Mouse (Mus musculus): ENCODE measurements around the gene Zfyve27. TPM values are rescaled to one million over a fixed set of nuclear protein-coding genes. Genes with fewer than 3 reads are reported as not detected.
A peak's percentile ranks its signal among the peaks of the same experiment; 100 is the strongest.

The Zfyve27 gene
- polyA plus RNA-seq, 1 experiment from 2014 or later, result 14.1 TPM

- Histone ChIP-seq H3K27me3 (ENCODE audit: control insufficient read depth, insufficient read depth, low read length) (no peaks in the 10 kb centered on the region), H3K9me3 (ENCODE audit: control insufficient read depth, low read length) (no peaks in the 10 kb centered on the region), H3K4me1 (replicated peaks; ENCODE audit: control insufficient read depth, insufficient read depth) (peaks cover 12% of the 10 kb centered on the region), H3K4me3 (ENCODE audit: low read depth, low read length) (peak overlapping the region; percentile 73), H3K4me2 (replicated peaks; ENCODE audit: low read depth) (peak overlapping the region; percentile 92), H3K36me3 (ENCODE audit: control insufficient read depth, insufficient read depth, low read length) (no peaks in the 10 kb centered on the region), H3K9ac (ENCODE audit: low read length) (peak overlapping the region; percentile 94), H3K27ac (replicated peaks) (peak overlapping the region; percentile 96)
- DNase-seq (ENCODE audit: low spot score), result peak; percentile 67
- TF ChIP-seq EP300 (optimal IDR thresholded peaks at IDR 0.05) (no peak), CTCF (IDR thresholded peaks at IDR 0.05; ENCODE audit: low read depth) (no peak)
- WGBS, result under 1% methylated on average over 62 of the region's 63 CpGs
- peak; percentile 8 for ATAC-seq (ENCODE audit: low FRiP score, low TSS enrichment)
Observed at GRCm38 (mm10) chr19:42147769-42148568, 15.8 kb upstream of the Zfyve27 start.

DNA sequence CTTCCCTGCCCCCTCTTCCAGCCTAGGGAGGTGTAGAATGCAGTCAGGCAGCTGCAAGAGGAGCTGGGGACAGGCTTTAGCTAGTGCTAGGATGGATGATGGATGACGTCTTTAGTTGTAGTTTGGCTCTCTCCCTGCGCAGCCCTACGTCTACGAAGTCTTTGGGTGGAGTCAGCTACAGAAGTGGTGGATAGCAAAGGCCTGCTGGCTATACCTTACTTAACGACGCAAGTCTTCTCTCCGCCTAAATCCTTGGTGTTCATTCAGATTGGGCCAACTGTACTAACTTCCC is 15.2 kb upstream of the Zfyve27 start:
- Histone ChIP-seq H3K27me3 (ENCODE audit: control insufficient read depth, insufficient read depth, low read length) (no peaks in the 10 kb centered on the region), H3K4me2 (replicated peaks; ENCODE audit: low read depth) (peak overlapping the region; percentile 92), H3K4me3 (ENCODE audit: low read depth, low read length) (peak overlapping the region; percentile 73), H3K36me3 (ENCODE audit: control insufficient read depth, insufficient read depth, low read length) (no peaks in the 10 kb centered on the region), H3K9me3 (ENCODE audit: control insufficient read depth, low read length) (no peaks in the 10 kb centered on the region), H3K9ac (ENCODE audit: low read length) (peak overlapping the region; percentile 94), H3K27ac (replicated peaks) (peak overlapping the region; percentile 96), H3K4me1 (replicated peaks; ENCODE audit: control insufficient read depth, insufficient read depth) (peaks cover 12% of the 10 kb centered on the region)
- 9% methylated on average over 7 of the region's 7 CpGs for WGBS
- ATAC-seq (ENCODE audit: low FRiP score, low TSS enrichment) (peak; percentile 61; the same call in 1 of the 2 replicates), DNase-seq (ENCODE audit: low spot score) (no peak)
- TF ChIP-seq EP300 (optimal IDR thresholded peaks at IDR 0.05) (no peak), CTCF (IDR thresholded peaks at IDR 0.05; ENCODE audit: low read depth) (no peak)

DNA sequence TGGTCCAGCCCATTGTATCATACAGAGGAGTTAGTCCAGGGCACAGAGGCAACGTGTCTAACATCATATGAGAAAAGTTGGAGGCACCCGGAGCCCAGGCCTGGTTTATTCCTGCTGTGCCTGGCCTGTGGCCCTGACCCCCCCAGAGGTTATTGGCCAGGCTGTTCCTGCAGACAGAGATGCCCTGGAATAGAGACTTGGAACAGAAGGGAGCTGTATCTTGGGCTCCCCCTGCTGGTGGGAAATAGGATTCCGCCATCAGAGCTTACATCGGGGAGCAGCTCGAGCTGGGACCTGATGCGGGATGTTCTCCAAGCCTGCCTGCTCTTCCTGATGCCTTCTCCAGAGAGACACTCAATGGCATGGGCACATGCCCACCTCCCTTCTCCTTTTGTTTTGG is 11.8 kb upstream of the Zfyve27 start:
- H3K9me3 ChIP-seq (ENCODE audit: control insufficient read depth, low read length), result no peaks in the 10 kb centered on the region
- no peak overlapping the region for H3K4me3 ChIP-seq (ENCODE audit: low read depth, low read length)
- no peaks in the 10 kb centered on the region for H3K27me3 ChIP-seq (ENCODE audit: control insufficient read depth, insufficient read depth, low read length)
- no peak overlapping the region for H3K4me2 ChIP-seq (replicated peaks; ENCODE audit: low read depth)
- WGBS, result 3% methylated on average over 6 of the region's 6 CpGs
- ATAC-seq (ENCODE audit: low FRiP score, low TSS enrichment) (peak; percentile 61), DNase-seq (ENCODE audit: low spot score) (peak; percentile 88)
- peak overlapping the region; percentile 65 for H3K27ac ChIP-seq (replicated peaks)
- H3K9ac ChIP-seq (ENCODE audit: low read length), result no peak overlapping the region
- H3K4me1 ChIP-seq (replicated peaks; ENCODE audit: control insufficient read depth, insufficient read depth), result peaks cover 6% of the 10 kb centered on the region
- TF ChIP-seq CTCF (IDR thresholded peaks at IDR 0.05; ENCODE audit: low read depth) (peak; percentile 92), EP300 (optimal IDR thresholded peaks at IDR 0.05) (no peak)
- no peaks in the 10 kb centered on the region for H3K36me3 ChIP-seq (ENCODE audit: control insufficient read depth, insufficient read depth, low read length)

- no peaks in the 10 kb centered on the region for H3K36me3 ChIP-seq (ENCODE audit: control insufficient read depth, insufficient read depth, low read length)
- peak overlapping the region; percentile 18; the same call in 1 of the 2 replicates for H3K27ac ChIP-seq (replicated peaks)
- TF ChIP-seq CTCF (IDR thresholded peaks at IDR 0.05; ENCODE audit: low read depth), result no peak
- no peak for TF ChIP-seq EP300 (optimal IDR thresholded peaks at IDR 0.05)
- H3K9me3 ChIP-seq (ENCODE audit: control insufficient read depth, low read length), result no peaks in the 10 kb centered on the region
- ATAC-seq (ENCODE audit: low FRiP score, low TSS enrichment) (no peak), DNase-seq (ENCODE audit: low spot score) (no peak)
- 51% methylated on average over 11 of the region's 12 CpGs for WGBS
- no peak overlapping the region for H3K4me3 ChIP-seq (ENCODE audit: low read depth, low read length)
- no peaks in the 10 kb centered on the region for H3K27me3 ChIP-seq (ENCODE audit: control insufficient read depth, insufficient read depth, low read length)
- no peaks in the 10 kb centered on the region for H3K4me1 ChIP-seq (replicated peaks; ENCODE audit: control insufficient read depth, insufficient read depth)
- H3K4me2 ChIP-seq (replicated peaks; ENCODE audit: low read depth), result no peak overlapping the region
- H3K9ac ChIP-seq (ENCODE audit: low read length), result no peak overlapping the region
Observed at GRCm38 (mm10) chr19:42157493-42158237, 6.1 kb upstream of the Zfyve27 start.

DNA sequence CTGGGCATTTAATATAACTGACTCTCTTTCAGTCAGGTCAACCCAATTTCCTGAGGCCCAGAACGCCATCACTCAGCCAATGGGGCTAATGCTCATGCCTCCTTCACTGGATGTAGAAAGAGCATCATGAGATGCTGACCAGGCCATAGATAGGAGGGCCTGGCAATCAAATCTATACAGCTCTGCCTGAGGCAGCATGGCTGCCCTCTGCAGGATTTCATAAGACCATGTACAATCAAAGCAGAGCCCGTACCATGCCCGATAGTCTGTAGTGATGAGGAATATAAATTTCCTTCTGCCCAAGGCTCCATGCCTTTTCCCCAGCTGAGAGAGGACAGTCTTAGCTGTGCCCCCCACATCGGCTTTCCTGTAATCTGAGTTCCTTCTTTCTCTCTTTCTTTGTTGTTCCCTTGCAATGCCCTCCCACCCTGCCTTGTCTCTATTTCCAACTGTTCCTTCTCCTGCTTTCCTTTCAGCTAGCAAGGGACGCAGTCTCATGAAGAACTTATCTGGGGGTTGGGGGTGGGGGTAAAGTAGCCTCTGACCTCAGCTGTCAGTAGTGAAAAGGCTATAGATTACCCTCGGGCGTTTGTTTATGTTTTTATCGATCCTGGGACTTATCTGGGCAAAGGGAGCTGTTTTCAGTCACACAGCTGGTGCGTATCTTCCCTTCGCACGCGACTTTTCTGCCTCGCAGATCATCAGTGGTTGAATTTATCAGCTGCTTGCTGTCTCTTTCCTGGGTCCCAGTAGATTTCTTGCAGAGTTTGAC is 5.3 kb upstream of the Zfyve27 start:
- Histone ChIP-seq H3K4me1 (replicated peaks; ENCODE audit: control insufficient read depth, insufficient read depth) (no peaks in the 10 kb centered on the region), H3K36me3 (ENCODE audit: control insufficient read depth, insufficient read depth, low read length) (no peaks in the 10 kb centered on the region), H3K4me2 (replicated peaks; ENCODE audit: low read depth) (peak overlapping the region; percentile 20; the same call in 1 of the 2 replicates), H3K9me3 (ENCODE audit: control insufficient read depth, low read length) (no peaks in the 10 kb centered on the region), H3K27me3 (ENCODE audit: control insufficient read depth, insufficient read depth, low read length) (no peaks in the 10 kb centered on the region), H3K4me3 (ENCODE audit: low read depth, low read length) (no peak overlapping the region), H3K9ac (ENCODE audit: low read length) (no peak overlapping the region), H3K27ac (replicated peaks) (no peak overlapping the region)
- WGBS, result 22% methylated on average over 13 of the region's 13 CpGs
- no peak for TF ChIP-seq EP300 (optimal IDR thresholded peaks at IDR 0.05)
- TF ChIP-seq CTCF (IDR thresholded peaks at IDR 0.05; ENCODE audit: low read depth), result peak; percentile 49
- DNase-seq (ENCODE audit: low spot score), result no peak
- no peak for ATAC-seq (ENCODE audit: low FRiP score, low TSS enrichment)

All from stomach, postnatal 0 days (tissue).